11 mouse cellular contexts compared by ENCODE assay signal in the genomic region with DNA sequence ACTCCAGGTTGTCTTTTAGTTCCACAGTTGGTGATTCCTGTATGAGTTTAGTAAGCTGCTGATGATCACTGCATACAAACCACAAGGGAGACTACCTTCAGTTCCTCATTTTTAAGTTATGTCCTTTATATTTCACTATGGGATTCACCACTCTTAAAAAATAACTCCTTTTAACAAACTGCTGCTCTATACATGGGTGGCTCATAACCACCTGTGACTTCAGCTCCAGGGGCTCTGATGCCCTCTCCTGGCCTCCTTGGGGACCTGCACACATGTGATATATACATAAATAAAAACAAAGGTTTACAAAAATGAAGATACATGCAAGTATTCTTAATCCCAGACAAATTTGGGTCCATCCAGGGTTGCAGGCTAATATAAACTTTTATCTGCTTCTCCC. TPM values are rescaled to one million over a fixed set of nuclear protein-coding genes. Genes with fewer than 3 reads are reported as not detected.
DNase-seq lines count a peak whose midpoint lies in the region; ATAC-seq and TF ChIP-seq lines count a peak whose summit lies in the region.
"Had no signal": no experiment of that assay in that cellular context is flagged by ENCODE, and none has a peak within 500 bp of the region (broad histone marks: within the 10 kb centered on the region; RNA-seq: fewer than 3 reads in every experiment).

No protein-coding gene starts in this region.

- no peaks in the 10 kb centered on the region for H3K4me1 ChIP-seq in heart, postnatal 0 days (ENCODE audit: control insufficient read depth, insufficient read depth)
- no peaks in the 10 kb centered on the region for H3K4me1 ChIP-seq in midbrain, postnatal 0 days (ENCODE audit: insufficient read depth, low read length)
- H3K4me1 ChIP-seq in midbrain, embryonic 13.5 days (replicated peaks) = no peaks in the 10 kb centered on the region
- H3K4me1 ChIP-seq: forebrain, embryonic 13.5 days; hindbrain, embryonic 12.5 days; limb, embryonic 15.5 days had no signal

- CTCF ChIA-PET in Patski (lab: Charles Lee) = interaction anchor here (0.9 to 3.3 kb wide), 8 partner anchors 9 to 578 kb away, joined by 3 to 18 read pairs (median 4); no protein-coding TSS in a partner anchor

- H3K4me3 ChIP-seq in heart, postnatal 0 days (ENCODE audit: low read depth, low read length) = no peak overlapping the region
- no peak overlapping the region for H3K4me3 ChIP-seq in midbrain, postnatal 0 days (ENCODE audit: low read depth, low read length)
- no peak overlapping the region for H3K4me3 ChIP-seq in midbrain, embryonic 13.5 days (replicated peaks)
- H3K4me3 ChIP-seq: forebrain, embryonic 13.5 days; hindbrain, embryonic 12.5 days; limb, embryonic 15.5 days had no signal

- H3K9ac ChIP-seq in heart, postnatal 0 days (replicated peaks; ENCODE audit: low read depth, low read length) = no peak overlapping the region
- no peak overlapping the region for H3K9ac ChIP-seq in midbrain, postnatal 0 days (replicated peaks; ENCODE audit: low read length, poor library complexity, severe bottlenecking)
- H3K9ac ChIP-seq in midbrain, embryonic 13.5 days (replicated peaks) = no peak overlapping the region
- H3K9ac ChIP-seq: forebrain, embryonic 13.5 days; hindbrain, embryonic 12.5 days; limb, embryonic 15.5 days had no signal

- TF ChIP-seq CTCF in heart, postnatal 0 days (IDR thresholded peaks at IDR 0.05; ENCODE audit: low read depth) = peak; percentile 36
- TF ChIP-seq CTCF in midbrain, postnatal 0 days (IDR thresholded peaks at IDR 0.05) = peak; percentile 62
- peak; percentile 71 for TF ChIP-seq CTCF in Patski (IDR thresholded peaks at IDR 0.05)

- DNase-seq in heart, postnatal 0 days (ENCODE audit: low spot score) = peak; percentile 28
- no peak for DNase-seq in heart, adult 18-20 months
- peak; percentile 23 for DNase-seq in midbrain, postnatal 0 days (ENCODE audit: low spot score)
- no peak for DNase-seq in Patski (ENCODE audit: low read depth, low spot score)
- peak; percentile 10 for DNase-seq in mesoderm, embryonic 11.5 days (ENCODE audit: low read depth, low spot score)
- DNase-seq in cerebellum, adult 9-10 months = no peak
- no peak for DNase-seq in frontal cortex, postnatal 10 days (ENCODE audit: low spot score in 2 of 2)

- no peak overlapping the region for H3K27ac ChIP-seq in heart, postnatal 0 days (ENCODE audit: low read depth)
- H3K27ac ChIP-seq in midbrain, postnatal 0 days (ENCODE audit: low read depth, low read length) = no peak overlapping the region
- no peak overlapping the region for H3K27ac ChIP-seq in midbrain, embryonic 13.5 days
- H3K27ac ChIP-seq: forebrain, embryonic 13.5 days; hindbrain, embryonic 12.5 days; limb, embryonic 15.5 days had no signal

- no peaks in the 10 kb centered on the region for H3K9me3 ChIP-seq in heart, postnatal 0 days (replicated peaks; ENCODE audit: control insufficient read depth, low read length)
- no peaks in the 10 kb centered on the region for H3K9me3 ChIP-seq in midbrain, postnatal 0 days (ENCODE audit: low read length)
- H3K9me3 ChIP-seq in midbrain, embryonic 13.5 days = no peaks in the 10 kb centered on the region
- H3K9me3 ChIP-seq: forebrain, embryonic 13.5 days; hindbrain, embryonic 12.5 days; limb, embryonic 15.5 days had no signal

- no peak for ATAC-seq in heart, postnatal 0 days (ENCODE audit: insufficient read depth, low read depth)
- no peak for ATAC-seq in midbrain, postnatal 0 days (ENCODE audit: low FRiP score)
- no peak for ATAC-seq in midbrain, embryonic 13.5 days
- ATAC-seq in Patski = no peak
- ATAC-seq: forebrain, embryonic 13.5 days had no signal

- no peak overlapping the region for H3K4me2 ChIP-seq in heart, postnatal 0 days (ENCODE audit: low read depth, low read length)
- no peak overlapping the region for H3K4me2 ChIP-seq in midbrain, postnatal 0 days (ENCODE audit: low read depth, low read length, poor library complexity, severe bottlenecking)
- H3K4me2 ChIP-seq in midbrain, embryonic 13.5 days (replicated peaks) = no peak overlapping the region
- H3K4me2 ChIP-seq: forebrain, embryonic 13.5 days; hindbrain, embryonic 12.5 days; limb, embryonic 15.5 days had no signal

- H3K27me3 ChIP-seq in heart, postnatal 0 days (ENCODE audit: control insufficient read depth, insufficient read depth, low read length) = no peaks in the 10 kb centered on the region
- H3K27me3 ChIP-seq in midbrain, postnatal 0 days (ENCODE audit: insufficient read depth, low read length) = no peaks in the 10 kb centered on the region
- no peaks in the 10 kb centered on the region for H3K27me3 ChIP-seq in midbrain, embryonic 13.5 days
- no peaks in the 10 kb centered on the region for H3K27me3 ChIP-seq in Patski
- H3K27me3 ChIP-seq: forebrain, embryonic 13.5 days; hindbrain, embryonic 12.5 days; limb, embryonic 15.5 days had no signal

- POLR2A ChIA-PET in Patski (lab: Charles Lee) = interaction anchor here (0.9 kb wide), 1 partner anchor 11 kb away, joined by 5 read pairs; no protein-coding TSS in a partner anchor

- TF ChIP-seq EP300 in heart, postnatal 0 days (IDR thresholded peaks at IDR 0.05; ENCODE audit: low read depth) = no peak

- in situ Hi-C loops in Patski (cut with MboI; ENCODE audit: low pct_unique_long_range_greater_than_20kb) = loop anchor here (10.0 to 25.0 kb wide), 2 partner anchors 575 to 1502 kb away; a partner anchor contains a TSS

- peaks cover 77% of the 10 kb centered on the region for H3K36me3 ChIP-seq in heart, postnatal 0 days (replicated peaks; ENCODE audit: control insufficient read depth, insufficient read depth, low read length)
- peaks cover 27% of the 10 kb centered on the region for H3K36me3 ChIP-seq in midbrain, postnatal 0 days (ENCODE audit: insufficient read depth, low read length)
- peaks cover 67% of the 10 kb centered on the region for H3K36me3 ChIP-seq in midbrain, embryonic 13.5 days

RNA-seq across cellular contexts. Expression of a gene that starts 17.0 kb away (rescaled TPM):
- 16.9 and 17.3 TPM in 2 replicates for total RNA-seq in heart, postnatal 0 days (2014; rRNA removed; ENCODE audit: low replicate concordance)
- polyA plus RNA-seq in heart, postnatal 0 days (2015; fragmentation: Nextera tagmentation; extraction: Ambion mirVana) = 28.5 and 29.9 TPM in 2 replicates
- total RNA-seq in heart, adult 18-20 months (2021) = 1 to 10 TPM; 7.6 to 8.8 TPM
- total RNA-seq in midbrain, postnatal 0 days (2014; rRNA removed) = 21.2 and 27.2 TPM in 2 replicates
- polyA plus RNA-seq in midbrain, postnatal 0 days (2015; fragmentation: Nextera tagmentation; extraction: Ambion mirVana) = 32.2 and 39.3 TPM in 2 replicates
- polyA plus RNA-seq in midbrain, embryonic 13.5 days (2015; fragmentation: Nextera tagmentation; extraction: Ambion mirVana) = 45.8 and 56.6 TPM in 2 replicates
- polyA plus RNA-seq in Patski (2021) = 44.0 TPM

RNA-seq across cellular contexts. Expression of a gene that starts 17.6 kb away (rescaled TPM):
- 17.3 and 22.5 TPM in 2 replicates for total RNA-seq in heart, postnatal 0 days (2014; rRNA removed; ENCODE audit: low replicate concordance)
- polyA plus RNA-seq in heart, postnatal 0 days (2015; fragmentation: Nextera tagmentation; extraction: Ambion mirVana) = 9.5 and 9.6 TPM in 2 replicates
- total RNA-seq in heart, adult 18-20 months (2021) = 1 to 10 TPM; 6.4 to 7.2 TPM
- total RNA-seq in midbrain, postnatal 0 days (2014; rRNA removed) = 24.9 and 40.6 TPM in 2 replicates
- 11.4 and 14.0 TPM in 2 replicates for polyA plus RNA-seq in midbrain, postnatal 0 days (2015; fragmentation: Nextera tagmentation; extraction: Ambion mirVana)
- 25.9 and 26.3 TPM in 2 replicates for polyA plus RNA-seq in midbrain, embryonic 13.5 days (2015; fragmentation: Nextera tagmentation; extraction: Ambion mirVana)
- polyA plus RNA-seq in Patski (2021) = 22.0 TPM

Comparison
In these comparisons a context has a peak if more than half of its experiments do, and no peak if none do; other contexts are left out.
1. DNase-seq: peak in heart, postnatal 0 days (single experiment), midbrain, postnatal 0 days (single experiment) and mesoderm, embryonic 11.5 days (single experiment); none in heart, adult 18-20 months (0 of 2), Patski (single experiment), cerebellum, adult 9-10 months (single experiment) and frontal cortex, postnatal 10 days (0 of 2).
2. Peak in every context shown above with its lines, with median percentiles within 50 percentile points of each other: CTCF ChIP-seq.